ENCODE assay signal across 24 mouse cellular contexts in genomic region chr4:123164157-123164556, GRCm38 (mm10). TPM values are rescaled to one million over a fixed set of nuclear protein-coding genes. Genes with fewer than 3 reads are reported as not detected.
A peak's percentile ranks its signal among the peaks of the same experiment; 100 is the strongest.
DNase-seq lines count a peak whose midpoint lies in the region; ATAC-seq lines count a peak whose summit lies in the region.
"Had no signal": no experiment of that assay in that cellular context is flagged by ENCODE, and none has a peak within 500 bp of the region (broad histone marks: within the 10 kb centered on the region; RNA-seq: fewer than 3 reads in every experiment).

No protein-coding gene starts in this region.

- ATAC-seq in heart, embryonic 13.5 days (ENCODE audit: extremely low read depth, insufficient number of reproducible peaks, low FRiP score, low TSS enrichment) = no peak
- ATAC-seq in forebrain, embryonic 14.5 days = no peak
- ATAC-seq: CD4-positive, CD25-positive, alpha-beta regulatory T cell, adult 4 months; intestine, postnatal 0 days; midbrain, embryonic 15.5 days had no signal

- H3K27ac ChIP-seq in heart, embryonic 13.5 days (replicated peaks) = no peak overlapping the region
- no peak overlapping the region for H3K27ac ChIP-seq in forebrain, embryonic 14.5 days (ENCODE audit: low read depth, low read length)
- H3K27ac ChIP-seq: hindbrain, embryonic 15.5 days; liver, embryonic 13.5 days; midbrain, embryonic 15.5 days; stomach, postnatal 0 days had no signal

- H3K4me3 ChIP-seq in heart, embryonic 13.5 days = no peak overlapping the region
- H3K4me3 ChIP-seq in forebrain, embryonic 14.5 days (ENCODE audit: low read depth, low read length) = no peak overlapping the region
- H3K4me3 ChIP-seq: hindbrain, embryonic 15.5 days; liver, embryonic 13.5 days; midbrain, embryonic 15.5 days had no signal

- H3K9me3 ChIP-seq in heart, embryonic 13.5 days = peaks cover 3% of the 10 kb centered on the region; the same call in 1 of the 2 replicates
- H3K9me3 ChIP-seq in forebrain, embryonic 14.5 days (replicated peaks; ENCODE audit: control insufficient read depth, low read length) = no peaks in the 10 kb centered on the region; the same call in 1 of the 2 replicates
- H3K9me3 ChIP-seq: hindbrain, embryonic 15.5 days; liver, embryonic 13.5 days; midbrain, embryonic 15.5 days had no signal

- 32% methylated on average over 15 of the region's 15 CpGs for WGBS in heart, embryonic 13.5 days
- 90% methylated on average over 15 of the region's 15 CpGs for WGBS in forebrain, embryonic 14.5 days

- DNase-seq in heart, postnatal 25 days (ENCODE audit: low spot score) = no peak
- DNase-seq in left cerebral cortex, adult 11 months (ENCODE audit: low spot score) = peak; percentile 38
- no peak for DNase-seq in left cerebral cortex, postnatal 4 days
- peak; percentile 77 for DNase-seq in layer of hippocampus, adult 9-11 months
- peak; percentile 49 to 52 for DNase-seq in left cerebral cortex, postnatal 36 days (ENCODE audit: low spot score in 2 of 2)
- no peak for DNase-seq in cerebellum, postnatal 10 days
- no peak for DNase-seq in forebrain, embryonic 14.5 days (ENCODE audit: low spot score)
- DNase-seq: cerebellum, postnatal 36 days; kidney, postnatal 10 days; liver, embryonic 13.5 days; thymus, postnatal 4 days had no signal

- peaks cover 24% of the 10 kb centered on the region for H3K4me1 ChIP-seq in heart, embryonic 13.5 days
- peaks cover 3% of the 10 kb centered on the region; the same call in 1 of the 2 replicates for H3K4me1 ChIP-seq in forebrain, embryonic 14.5 days (ENCODE audit: control insufficient read depth, insufficient read depth, low read length)

- H3K36me3 ChIP-seq in heart, embryonic 13.5 days = no peaks in the 10 kb centered on the region
- H3K36me3 ChIP-seq in forebrain, embryonic 14.5 days (ENCODE audit: control insufficient read depth, insufficient read depth, low read length) = no peaks in the 10 kb centered on the region
- H3K36me3 ChIP-seq: hindbrain, embryonic 15.5 days; liver, embryonic 13.5 days; midbrain, embryonic 15.5 days had no signal

- peak overlapping the region; percentile 39 for H3K4me2 ChIP-seq in heart, embryonic 13.5 days
- H3K4me2 ChIP-seq in forebrain, embryonic 14.5 days (ENCODE audit: low read length) = no peak overlapping the region
- H3K4me2 ChIP-seq: hindbrain, embryonic 15.5 days; liver, embryonic 13.5 days; midbrain, embryonic 15.5 days had no signal

- H3K9ac ChIP-seq in heart, embryonic 13.5 days = no peak overlapping the region
- H3K9ac ChIP-seq in forebrain, embryonic 14.5 days (ENCODE audit: low read length) = no peak overlapping the region
- H3K9ac ChIP-seq: hindbrain, embryonic 15.5 days; liver, embryonic 13.5 days; midbrain, embryonic 15.5 days had no signal

- peaks cover 33% of the 10 kb centered on the region for H3K27me3 ChIP-seq in heart, embryonic 13.5 days (replicated peaks)
- no peaks in the 10 kb centered on the region for H3K27me3 ChIP-seq in forebrain, embryonic 14.5 days (replicated peaks; ENCODE audit: control insufficient read depth, insufficient read depth, low read length)
- H3K27me3 ChIP-seq: hindbrain, embryonic 15.5 days; midbrain, embryonic 15.5 days had no signal

- intact Hi-C loops in heart, postnatal 25 days (cut with DNase I) = no loop called here
- intact Hi-C loops in left cerebral cortex, postnatal 4 days (cut with DNase I) = no loop called here
- intact Hi-C loops in left cerebral cortex, postnatal 36 days (cut with DNase I) = no loop called here

RNA-seq across cellular contexts. Expression of gene Hpcal4, which starts 18.9 kb away (rescaled TPM):
- polyA plus RNA-seq in heart, embryonic 13.5 days (2015; fragmentation: Nextera tagmentation; extraction: Ambion mirVana) = 1.6 and 1.7 TPM in 2 replicates
- under 1 TPM; 0.05 to 0.14 TPM for total RNA-seq in heart, postnatal 25 days (2021)
- 10 to 100 TPM; 69.1 to 73.9 TPM for total RNA-seq in left cerebral cortex, postnatal 4 days (2021)
- 100 to 1,000 TPM; 549 to 564 TPM for total RNA-seq in left cerebral cortex, postnatal 36 days (2021)
- 19.9 and 34.7 TPM in 2 replicates for polyA plus RNA-seq in forebrain, embryonic 14.5 days (2014; fragmentation: Nextera tagmentation; extraction: Ambion mirVana)
- total RNA-seq: megakaryocyte, adult 5-6 weeks; MEL had no signal
- polyA plus RNA-seq: CD4-positive, CD25-positive, alpha-beta regulatory T cell, adult 4 months; liver, embryonic 13.5 days; spleen, adult 2 months had no signal

RNA-seq across cellular contexts. Expression of gene Ppie, which starts 24.4 kb away (rescaled TPM):
- polyA plus RNA-seq in heart, embryonic 13.5 days (2015; fragmentation: Nextera tagmentation; extraction: Ambion mirVana) = 51.3 and 56.7 TPM in 2 replicates
- 10 to 100 TPM; 20.2 to 24.4 TPM for total RNA-seq in heart, postnatal 25 days (2021)
- 10 to 100 TPM; 30.3 to 31.5 TPM for total RNA-seq in left cerebral cortex, postnatal 4 days (2021)
- 10 to 100 TPM; 16.4 to 23.4 TPM for total RNA-seq in left cerebral cortex, postnatal 36 days (2021)
- 86.4 and 88.3 TPM in 2 replicates for polyA plus RNA-seq in forebrain, embryonic 14.5 days (2014; fragmentation: Nextera tagmentation; extraction: Ambion mirVana)

RNA-seq across cellular contexts. Expression of gene Nt5c1a, which starts 37.1 kb away (rescaled TPM):
- 0.83 and 1.1 TPM in 2 replicates for polyA plus RNA-seq in heart, embryonic 13.5 days (2015; fragmentation: Nextera tagmentation; extraction: Ambion mirVana)
- 10 to 100 TPM; 51.3 to 56.6 TPM for total RNA-seq in heart, postnatal 25 days (2021)
- 1 to 10 TPM; 3.6 to 4.9 TPM for total RNA-seq in left cerebral cortex, postnatal 4 days (2021)
- total RNA-seq in left cerebral cortex, postnatal 36 days (2021) = 10 to 100 TPM in 1 of 2 experiments, 1 to 10 TPM in 1; 8.9 to 10.0 TPM
- polyA plus RNA-seq in forebrain, embryonic 14.5 days (2014; fragmentation: Nextera tagmentation; extraction: Ambion mirVana) = not detected in 2 replicates
- total RNA-seq: megakaryocyte, adult 5-6 weeks; MEL had no signal
- polyA plus RNA-seq: CD4-positive, CD25-positive, alpha-beta regulatory T cell, adult 4 months; embryonic facial prominence, embryonic 11.5 days; intestine, postnatal 0 days; limb, embryonic 11.5 days; liver, embryonic 13.5 days; lung, embryonic 16.5 days; midbrain, embryonic 15.5 days; spleen, adult 2 months; stomach, postnatal 0 days had no signal

RNA-seq across cellular contexts. Expression of gene Oxct2b, which starts 48.1 kb away (rescaled TPM):
- polyA plus RNA-seq in heart, embryonic 13.5 days (2015; fragmentation: Nextera tagmentation; extraction: Ambion mirVana) = 0.11 TPM in 1 of 2 replicates, not detected in the other
- not detected for total RNA-seq in heart, postnatal 25 days (2021)
- total RNA-seq in left cerebral cortex, postnatal 4 days (2021) = under 1 TPM in 1 of 2 experiments, not detected in 1; 0.77 TPM
- total RNA-seq in left cerebral cortex, postnatal 36 days (2021) = under 1 TPM in 1 of 2 experiments, not detected in 1; 0.34 TPM
- polyA plus RNA-seq in forebrain, embryonic 14.5 days (2014; fragmentation: Nextera tagmentation; extraction: Ambion mirVana) = 0.13 and 0.35 TPM in 2 replicates
- total RNA-seq: megakaryocyte, adult 5-6 weeks; MEL had no signal
- polyA plus RNA-seq: CD4-positive, CD25-positive, alpha-beta regulatory T cell, adult 4 months; embryonic facial prominence, embryonic 11.5 days; liver, embryonic 13.5 days; lung, embryonic 16.5 days; stomach, postnatal 0 days had no signal

RNA-seq across cellular contexts. Expression of gene Bmp8b, which starts 59.2 kb away (rescaled TPM):
- 0.08 and 0.15 TPM in 2 replicates for polyA plus RNA-seq in heart, embryonic 13.5 days (2015; fragmentation: Nextera tagmentation; extraction: Ambion mirVana)
- total RNA-seq in heart, postnatal 25 days (2021) = not detected
- total RNA-seq in left cerebral cortex, postnatal 4 days (2021) = under 1 TPM; 0.34 to 0.82 TPM
- total RNA-seq in left cerebral cortex, postnatal 36 days (2021) = under 1 TPM; 0.14 to 0.15 TPM
- polyA plus RNA-seq in forebrain, embryonic 14.5 days (2014; fragmentation: Nextera tagmentation; extraction: Ambion mirVana) = 0.08 and 0.21 TPM in 2 replicates
- total RNA-seq: gastrocnemius, postnatal 4 days; megakaryocyte, adult 5-6 weeks had no signal

Comparison
In these comparisons a context has a peak if more than half of its experiments do, and no peak if none do; other contexts are left out.
1. DNase-seq: peak in left cerebral cortex, adult 11 months (single experiment), layer of hippocampus, adult 9-11 months (single experiment) and left cerebral cortex, postnatal 36 days (2 of 2); none in heart, postnatal 25 days (single experiment), left cerebral cortex, postnatal 4 days (single experiment), cerebellum, postnatal 10 days (0 of 2) and forebrain, embryonic 14.5 days (single experiment).
2. RNA of gene Hpcal4, which starts 18.9 kb away (total RNA-seq): 549 to 564 TPM in left cerebral cortex, postnatal 36 days and 69.1 to 73.9 TPM in left cerebral cortex, postnatal 4 days; 0.05 to 0.14 TPM in heart, postnatal 25 days; every median in the first group is over 10 times any median in the second.
3. RNA of gene Nt5c1a, which starts 37.1 kb away (total RNA-seq): 51.3 to 56.6 TPM in heart, postnatal 25 days; 8.9 to 10.0 TPM in left cerebral cortex, postnatal 36 days and 3.6 to 4.9 TPM in left cerebral cortex, postnatal 4 days; every median in the first group is over 4 times any median in the second.